Mouse (Mus musculus) cerebellum, adult (tissue): ENCODE measurements around the gene Bloc1s5.
"Not testable (repeated sequence)": the region's sequence is repeated elsewhere in the genome, so short reads cannot be mapped to it uniquely, and the experiment has no call there.

Experiments used
- ATAC-seq: cut with Nextera tagmentation; 2 replicates; pipeline ENCODE4 v1.9.2; 2017; ENCODE audit warnings: mild to moderate bottlenecking, moderate library complexity, mixed read lengths; ENCODE audit not compliant: insufficient number of reproducible peaks, low FRiP score, low TSS enrichment

The Bloc1s5 gene

DNA sequence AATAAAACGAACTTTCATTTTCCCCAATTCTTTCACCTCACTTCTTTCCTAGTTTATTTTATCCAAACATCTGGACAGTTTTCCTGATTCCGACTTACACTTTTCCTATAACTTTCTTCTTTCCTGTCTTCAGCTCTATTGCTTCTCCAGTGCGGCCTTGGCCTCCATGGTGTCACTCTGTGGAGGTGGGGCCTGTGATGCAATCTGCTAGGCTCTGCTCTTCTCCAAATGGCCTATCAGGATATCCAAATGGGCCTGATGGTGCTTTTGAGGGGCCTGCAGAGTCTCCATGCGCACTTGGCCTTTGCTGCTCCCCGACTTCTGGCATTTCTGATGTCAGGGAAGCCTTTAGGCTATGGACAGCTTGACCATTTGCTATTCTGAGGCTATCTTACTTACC is 11.6 kb downstream of the Bloc1s5 start:
- no peak for ATAC-seq

DNA sequence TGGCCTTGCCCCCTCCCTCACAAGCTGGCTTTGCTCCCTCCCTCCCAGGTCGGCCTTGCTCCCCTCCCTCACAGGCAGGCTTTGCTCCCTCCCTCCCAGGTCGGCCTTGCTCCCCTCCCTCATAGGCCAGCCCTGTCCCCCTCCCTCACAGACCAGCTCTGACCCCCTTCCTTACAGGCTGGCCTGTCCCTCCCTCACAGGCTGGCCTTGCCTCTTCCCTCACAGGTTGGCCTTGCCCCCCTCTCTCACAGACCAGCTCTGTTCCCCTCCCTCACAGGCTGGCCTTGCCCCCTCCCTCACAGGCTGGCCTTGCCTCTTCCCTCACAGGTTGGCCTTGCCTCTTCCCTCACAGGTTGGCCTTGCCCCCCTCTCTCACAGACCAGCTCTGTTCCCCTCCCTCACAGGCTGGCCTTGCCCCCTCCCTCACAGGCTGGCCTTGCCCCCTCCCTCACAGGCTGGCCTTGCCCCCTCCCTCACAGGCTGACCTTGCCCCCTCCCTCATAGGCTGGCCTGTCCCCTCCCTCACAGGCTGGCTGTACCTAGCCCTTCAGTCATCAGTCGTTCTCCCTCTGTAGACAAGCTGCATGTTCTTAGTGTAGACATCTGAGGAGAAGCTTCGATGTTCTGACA is 16.8 kb downstream of the Bloc1s5 start:
- ATAC-seq = not testable (repeated sequence)

DNA sequence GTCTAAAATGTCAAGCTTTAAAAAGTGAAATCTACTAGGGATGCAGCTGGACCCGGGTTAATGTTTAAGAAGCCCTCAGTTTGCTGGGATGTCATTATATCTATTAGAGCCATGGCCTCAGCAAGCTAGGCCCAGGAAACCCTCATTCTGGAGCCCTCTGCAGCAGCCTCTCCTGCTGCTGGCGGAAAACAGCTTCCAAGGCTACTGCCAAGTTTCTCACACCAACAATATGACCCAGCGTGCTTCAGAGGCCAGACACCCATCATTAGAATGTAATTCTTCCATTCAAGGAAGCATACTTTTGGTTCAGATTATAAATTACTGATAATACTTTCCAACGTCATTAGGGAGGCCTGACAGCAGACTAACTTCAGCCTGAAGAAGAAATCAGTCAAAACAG is 18.0 kb downstream of the Bloc1s5 start:
- ATAC-seq = no peak

DNA sequence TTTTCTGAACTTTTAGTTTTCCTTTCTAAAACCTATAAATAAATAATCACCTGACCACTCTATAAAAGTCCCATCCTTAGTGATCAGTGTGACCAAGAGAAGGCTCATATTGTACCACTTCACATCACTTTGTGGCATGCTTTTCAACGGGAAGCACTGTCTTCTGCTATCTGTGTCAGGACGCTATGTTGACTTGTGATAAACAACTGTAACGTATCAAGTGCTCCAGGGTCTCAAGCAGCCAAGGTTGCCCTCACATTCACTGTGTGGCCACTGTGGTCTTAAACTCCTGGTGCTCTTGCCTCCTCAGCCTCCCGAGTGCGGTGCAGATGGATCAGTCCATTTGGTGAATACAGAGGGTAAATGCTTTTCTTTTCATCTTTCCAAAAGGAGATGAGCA is 19.3 kb downstream of the Bloc1s5 start:
- no peak for ATAC-seq

DNA sequence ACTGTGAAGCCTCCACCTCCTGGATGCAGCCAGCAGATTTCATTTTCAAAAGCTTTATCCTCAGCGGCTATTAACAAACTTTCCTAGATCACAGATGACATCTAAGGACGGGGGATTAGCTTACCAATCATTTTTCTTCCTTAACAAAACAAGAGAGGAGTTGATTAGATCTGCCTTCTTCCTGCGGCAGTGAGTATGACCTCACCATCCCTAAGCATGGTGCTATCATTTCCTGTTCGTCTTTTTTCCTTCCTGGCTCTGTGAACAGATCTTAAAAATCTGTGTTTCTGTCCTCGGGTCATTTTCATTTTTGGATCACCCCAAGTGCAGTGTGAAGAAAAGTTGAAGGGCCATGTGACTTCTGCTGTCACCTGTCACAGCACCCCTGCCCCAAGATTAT is 20.6 kb downstream of the Bloc1s5 start:
- ATAC-seq = no peak

DNA sequence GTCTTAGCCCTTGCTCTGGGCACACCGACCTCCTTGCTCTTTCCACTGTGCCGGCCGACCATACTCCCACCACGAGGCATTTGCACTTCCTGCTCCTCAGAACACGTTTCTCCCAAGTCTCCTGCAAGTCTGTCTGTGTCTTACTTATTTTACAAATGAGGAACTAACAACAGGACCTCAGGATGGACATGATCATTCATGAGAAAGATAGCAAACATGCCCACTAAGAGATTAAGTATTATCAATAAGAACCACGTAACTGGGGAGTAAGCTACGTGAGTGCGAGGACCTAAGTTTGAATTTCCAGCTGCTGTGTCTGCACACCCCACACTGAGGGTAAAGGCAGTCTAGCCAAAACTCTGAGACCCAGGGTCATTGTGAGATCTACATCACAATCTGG is 21.3 kb downstream of the Bloc1s5 start:
- ATAC-seq = no peak

DNA sequence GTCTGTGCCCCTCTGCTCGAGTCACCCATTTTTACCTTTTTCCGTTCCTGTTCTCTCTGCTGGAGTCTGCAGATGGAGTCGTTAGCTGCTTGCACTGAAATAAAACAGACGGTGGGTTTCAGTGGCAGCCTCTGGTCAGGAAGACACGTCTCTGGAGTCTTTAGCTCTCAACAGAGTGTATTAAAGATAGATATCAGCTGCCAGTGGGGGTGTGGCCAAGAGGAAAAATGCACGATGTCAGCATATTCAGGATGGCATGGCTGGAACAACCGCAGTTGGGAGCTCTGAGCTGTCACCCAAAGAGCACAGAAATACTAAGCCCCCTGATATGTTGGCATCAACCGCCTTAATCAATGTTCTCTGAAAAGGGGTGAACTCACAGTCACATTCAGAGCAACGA is 22.3 kb downstream of the Bloc1s5 start:
- ATAC-seq = no peak

DNA sequence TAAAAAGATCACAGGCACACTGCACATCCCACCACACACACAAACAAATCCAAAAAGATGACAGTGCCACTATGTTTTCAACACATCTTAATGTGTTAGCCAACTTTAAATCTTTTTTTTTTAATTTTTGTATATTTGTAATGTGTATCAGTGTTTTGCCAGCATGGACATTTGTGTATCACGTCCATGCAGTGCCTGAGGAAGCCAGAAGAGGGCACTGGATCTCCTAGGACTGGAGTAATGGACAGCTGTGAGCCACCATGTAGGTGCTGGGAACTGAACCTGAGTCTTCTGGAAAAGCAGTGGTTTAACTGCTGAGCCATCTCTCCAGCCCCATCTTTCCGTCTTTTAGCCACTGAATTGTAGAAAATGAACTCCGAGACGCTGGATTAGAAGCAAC is 22.7 kb downstream of the Bloc1s5 start:
- no peak for ATAC-seq

DNA sequence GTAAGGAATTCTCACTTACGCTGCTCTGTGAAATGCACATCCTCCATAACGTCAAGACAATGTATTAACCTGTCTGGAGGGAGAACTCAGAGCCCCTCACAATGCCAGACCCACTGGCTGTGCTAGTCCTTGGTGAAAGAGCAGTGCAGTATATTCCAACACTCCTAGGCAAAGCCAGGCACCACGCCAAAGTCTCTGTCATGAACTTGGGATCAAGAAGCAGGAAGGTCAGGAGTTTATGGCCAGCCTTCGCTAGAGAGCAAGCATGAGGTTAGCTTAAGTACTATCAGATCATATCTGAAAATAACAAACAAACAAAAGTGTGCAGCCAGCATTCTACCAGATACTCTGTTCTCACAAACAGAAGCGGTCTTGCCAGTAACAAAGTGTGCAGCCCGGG is 24.6 kb downstream of the Bloc1s5 start:
- no peak for ATAC-seq

DNA sequence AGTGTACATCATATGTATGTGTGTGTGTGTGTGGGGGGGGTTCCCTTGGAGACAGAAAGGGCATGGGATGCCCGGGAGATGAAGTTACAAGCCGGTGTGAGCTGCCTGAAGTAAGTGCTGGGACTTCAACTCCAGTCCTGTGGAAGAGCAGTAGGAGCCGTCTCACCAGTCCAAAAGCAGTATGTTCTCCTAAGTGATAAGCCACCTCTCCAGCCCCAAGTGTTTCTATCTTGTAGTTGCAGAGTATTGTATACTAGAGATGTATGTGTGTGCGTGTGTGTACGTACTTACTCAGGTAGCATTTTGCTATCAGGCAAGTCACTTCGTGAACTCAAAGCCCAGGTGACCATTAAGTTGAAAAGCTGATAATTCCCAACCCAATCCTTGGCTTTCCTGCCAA is 27.8 kb downstream of the Bloc1s5 start:
- no peak for ATAC-seq

DNA sequence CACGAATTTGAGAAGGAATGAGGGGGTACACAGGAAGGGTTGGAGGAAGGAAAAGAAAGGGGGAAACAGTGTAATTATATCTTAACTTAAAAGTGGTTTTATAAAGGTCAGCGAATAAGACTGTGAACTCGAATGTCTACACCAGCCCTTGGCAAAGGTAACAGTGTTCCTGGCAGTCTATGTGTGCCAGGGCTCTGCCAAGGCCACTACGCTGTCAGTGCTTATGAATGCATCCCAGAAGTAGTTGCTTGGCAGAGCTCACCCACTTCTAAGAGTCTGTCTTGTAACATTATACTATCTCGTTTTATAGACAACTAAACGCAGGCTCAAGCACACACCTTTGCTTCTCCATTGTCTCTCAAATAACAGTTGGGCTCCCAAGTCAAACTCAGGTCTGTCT is 29.6 kb downstream of the Bloc1s5 start:
- no peak for ATAC-seq

DNA sequence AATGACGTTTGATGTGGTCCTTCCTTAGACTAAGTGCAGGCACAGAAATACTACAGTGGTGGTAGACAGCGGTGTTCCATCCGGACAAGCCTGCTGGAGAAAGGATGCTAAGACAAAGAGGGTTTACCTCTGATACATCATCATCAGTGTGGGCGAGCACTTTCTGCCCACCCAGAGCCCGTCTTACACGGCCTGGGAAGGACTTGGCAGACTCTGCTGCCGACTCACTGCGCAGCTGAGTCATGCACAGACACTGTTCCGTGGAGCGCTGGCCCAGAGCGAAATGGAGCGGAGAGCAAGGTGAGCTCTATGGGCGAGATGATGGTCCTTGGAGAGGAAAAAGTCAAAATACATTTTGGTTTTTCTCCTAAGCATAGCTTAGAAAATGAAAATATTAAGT is 31.9 kb downstream of the Bloc1s5 start:
- ATAC-seq = no peak

DNA sequence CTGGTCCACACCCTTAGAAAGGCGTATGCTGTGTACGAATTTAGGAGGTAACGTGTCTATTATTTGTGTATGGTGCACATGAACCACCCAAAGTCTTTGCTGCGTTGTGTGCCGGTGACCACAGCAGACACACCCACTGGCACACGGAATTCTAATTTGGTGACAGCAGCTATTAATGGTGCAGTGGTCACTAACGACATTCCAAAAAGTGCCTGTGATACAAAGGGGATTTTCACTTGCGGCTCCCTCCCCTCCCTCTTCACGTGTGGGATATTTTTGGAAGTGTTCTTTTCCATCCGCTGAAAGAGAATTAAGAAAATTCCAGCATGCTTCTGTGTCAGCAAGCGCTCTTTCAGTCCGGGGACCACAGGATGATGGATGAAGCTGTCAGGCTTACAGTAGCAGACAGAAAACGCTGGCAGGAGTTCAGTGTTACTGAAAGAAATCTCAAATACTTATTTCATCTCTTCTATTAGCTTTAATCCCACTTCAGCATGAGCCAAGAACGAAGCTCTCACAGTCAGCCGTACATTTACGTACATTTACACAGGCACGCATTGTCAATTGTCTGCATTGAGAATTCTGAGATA is 32.6 kb downstream of the Bloc1s5 start:
- ATAC-seq = no peak

DNA sequence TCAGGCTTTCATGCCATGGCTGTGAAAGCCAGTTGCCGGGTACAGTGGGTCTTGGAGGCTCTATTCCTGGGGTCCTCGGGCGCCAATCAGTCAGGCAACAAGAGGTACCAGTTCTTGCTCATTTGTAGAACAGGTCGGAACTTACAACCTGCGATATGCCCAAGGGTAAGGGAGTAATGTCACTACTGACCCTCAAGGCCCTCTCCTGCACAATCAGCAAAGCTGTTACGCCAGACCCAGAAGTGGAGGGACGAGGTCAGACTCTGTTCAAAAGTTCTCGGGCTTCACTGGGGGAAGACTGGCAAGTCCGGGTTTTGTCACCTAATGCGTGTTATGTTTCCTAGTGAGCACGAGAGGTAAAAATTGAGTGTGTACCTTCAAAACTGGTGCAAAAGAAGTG is 34.1 kb downstream of the Bloc1s5 start:
- ATAC-seq = no peak

DNA sequence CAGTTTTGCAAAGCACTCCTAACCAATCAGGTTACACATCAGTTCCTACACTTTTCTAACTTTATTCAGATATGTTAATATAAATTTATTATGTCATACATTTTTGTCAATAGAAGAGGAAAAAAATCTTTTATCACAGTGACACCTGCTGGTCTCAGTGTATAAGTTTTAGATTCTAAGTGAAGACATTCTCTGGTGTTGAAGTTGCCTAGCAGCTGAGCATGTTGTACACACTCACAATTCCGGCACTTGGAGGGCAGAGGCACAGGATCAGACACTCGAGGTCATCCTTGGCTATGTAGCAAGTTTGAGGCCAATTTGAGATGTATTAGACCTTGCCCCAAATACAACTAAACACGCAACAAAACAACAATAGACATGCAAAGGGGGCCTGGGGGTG is 37.8 kb downstream of the Bloc1s5 start:
- no peak for ATAC-seq

DNA sequence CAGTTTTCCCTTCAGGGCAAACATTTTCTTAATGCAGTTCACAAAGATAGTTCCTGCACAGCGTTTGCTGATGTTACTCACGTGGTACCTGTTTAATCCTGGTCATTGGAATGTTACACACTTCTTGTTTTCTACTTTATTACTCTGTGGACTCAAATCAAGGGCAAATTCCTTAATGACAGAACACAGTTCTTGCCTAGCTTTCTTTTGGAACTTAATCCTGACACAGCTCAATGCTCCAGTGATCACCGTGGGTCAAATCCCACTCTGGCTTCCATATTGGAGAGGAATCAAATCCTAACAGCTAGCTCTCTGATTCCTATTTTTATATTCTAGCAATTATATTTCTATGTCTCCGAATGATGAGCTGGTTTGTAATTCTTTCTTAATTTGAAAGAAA is 38.4 kb downstream of the Bloc1s5 start:
- ATAC-seq = no peak

DNA sequence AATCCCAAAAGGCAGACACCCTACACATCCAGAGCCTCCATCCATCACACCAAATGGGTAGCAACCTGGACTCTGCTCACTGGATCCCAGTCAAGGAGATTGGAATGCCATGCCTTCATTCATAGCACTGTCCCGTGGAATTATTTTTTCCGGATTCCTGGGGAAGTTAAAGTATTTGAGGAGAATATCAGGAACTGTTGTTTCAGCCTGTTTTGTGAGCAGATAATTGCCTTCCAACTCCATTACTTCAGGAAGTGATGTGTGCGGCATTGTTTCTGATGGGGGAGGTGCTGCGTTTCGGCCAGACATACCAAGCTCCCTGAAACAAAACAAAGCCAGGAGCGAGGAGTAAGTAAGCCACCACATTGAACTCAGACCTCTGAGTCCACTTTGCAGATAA is 41.8 kb downstream of the Bloc1s5 start:
- ATAC-seq = no peak

DNA sequence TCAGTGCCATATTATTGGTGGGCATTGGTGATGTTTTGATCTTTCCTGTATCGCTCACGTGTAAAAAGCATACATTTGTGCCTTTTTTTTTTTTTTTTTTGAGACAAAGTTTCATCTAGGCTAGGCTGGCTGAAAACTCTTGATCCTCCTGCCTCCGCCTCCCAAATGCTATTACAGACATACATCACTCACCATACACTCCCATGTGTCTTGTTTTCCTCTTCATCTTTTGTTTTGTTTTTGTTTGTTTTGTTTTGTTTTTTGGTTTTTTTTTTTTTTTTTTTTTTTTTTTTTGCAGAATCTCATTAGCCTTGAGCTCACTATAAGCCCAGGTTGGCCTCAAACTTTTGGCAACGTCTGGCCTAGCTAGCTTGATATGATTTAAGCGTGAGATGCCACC is 47.6 kb downstream of the Bloc1s5 start:
- ATAC-seq = no peak

DNA sequence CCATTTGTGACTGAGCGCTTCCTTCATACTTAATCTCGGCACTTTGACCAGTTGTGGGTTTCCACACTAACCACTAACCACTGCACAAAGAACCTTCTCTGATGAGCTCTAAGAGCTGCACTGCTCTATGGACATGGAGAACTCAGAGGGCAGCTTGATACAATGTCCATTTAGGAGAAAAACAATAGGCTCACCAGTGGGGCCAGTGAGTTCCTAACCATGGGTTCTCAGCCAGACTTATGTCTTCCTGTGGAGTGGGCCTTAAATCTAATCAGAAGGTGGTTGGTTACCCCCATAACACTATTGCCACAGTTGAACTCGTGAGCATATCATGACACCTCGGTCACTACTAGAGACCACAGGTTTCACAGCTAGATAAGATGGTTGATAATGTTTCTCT is 48.5 kb downstream of the Bloc1s5 start:
- no peak for ATAC-seq

DNA sequence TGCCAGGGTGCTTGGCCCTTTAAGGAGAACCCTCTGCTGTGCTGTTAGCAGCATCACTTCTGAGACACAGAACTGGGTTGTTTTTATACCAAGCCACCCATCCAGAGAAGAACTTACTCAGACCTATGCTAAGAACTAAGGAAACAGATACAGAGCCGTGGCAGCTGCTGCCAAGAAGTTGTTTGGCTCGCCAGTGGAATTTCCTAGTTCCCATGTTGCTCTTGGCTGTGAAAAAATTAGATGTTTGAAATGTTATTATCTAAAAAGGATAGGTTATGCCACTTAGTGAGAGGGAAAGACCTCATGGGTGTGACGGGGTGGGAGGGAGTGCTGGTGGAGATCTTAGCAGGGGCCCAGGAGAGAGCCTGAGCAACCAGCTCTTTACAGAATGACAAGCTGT is 52.1 kb downstream of the Bloc1s5 start:
- no peak for ATAC-seq

DNA sequence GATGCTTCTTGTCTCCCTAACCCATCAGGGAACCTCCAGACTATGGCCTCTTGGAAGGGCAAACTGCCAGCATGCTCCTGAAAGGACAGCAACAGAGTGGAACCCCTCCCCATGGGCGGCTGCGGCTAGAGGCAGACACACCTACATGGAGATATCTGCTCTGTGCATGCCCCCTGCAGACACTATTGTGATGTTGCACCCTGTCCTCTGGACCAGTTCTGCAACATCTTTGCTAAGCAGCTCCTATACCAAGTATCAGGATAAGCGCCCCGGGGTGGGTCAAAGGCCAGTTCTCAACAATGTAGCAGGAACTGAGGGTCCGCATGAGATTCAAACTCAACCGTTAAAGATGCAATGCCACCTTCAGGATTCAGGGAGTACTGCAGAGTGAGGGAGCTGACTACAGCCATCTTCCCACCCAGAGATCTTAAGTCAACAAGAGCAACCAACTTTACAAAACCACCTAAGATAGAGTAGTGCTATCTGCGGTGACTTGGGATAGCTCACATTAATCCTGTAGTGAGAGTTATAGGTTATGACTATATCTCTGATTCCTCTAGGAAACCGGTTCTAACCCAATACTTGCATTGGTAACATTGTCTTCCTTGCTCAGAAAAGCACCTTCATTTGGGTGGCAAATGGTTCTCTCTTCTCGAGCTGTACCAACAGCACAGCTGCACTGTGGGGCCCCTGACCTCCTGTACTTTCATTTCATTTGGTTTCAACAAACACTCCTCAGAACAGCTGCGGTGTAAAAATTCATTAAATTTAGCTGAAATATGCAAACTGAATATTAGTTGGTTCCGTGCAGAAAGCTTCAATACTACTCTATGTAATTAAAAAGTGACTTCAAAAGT is 54.1 kb downstream of the Bloc1s5 start:
- ATAC-seq = 0 out of 2 replicates have a peak, but pooled peaks have one; percentile 47
